Mouse (Mus musculus) cortical plate, adult 2 months (tissue): ENCODE results near the gene Ell.

ENCODE experiments used
- CTCF ChIP-seq: fragments of 200-500 bp; IDR thresholded peaks from 2 replicates; pipeline ENCODE4 v1.5.1; 2011; ENCODE audit warnings: mild to moderate bottlenecking, control low read depth, low read length; ENCODE audit not compliant: insufficient read depth; ENCODE audit errors: extremely low read depth
- POLR2A ChIP-seq: fragments of 200-500 bp; IDR thresholded peaks from 2 replicates; pipeline ENCODE4 v1.6.1; 2011; ENCODE audit warnings: mild to moderate bottlenecking, low read length, control low read depth; ENCODE audit not compliant: insufficient read depth; ENCODE audit errors: extremely low read depth

DNA sequence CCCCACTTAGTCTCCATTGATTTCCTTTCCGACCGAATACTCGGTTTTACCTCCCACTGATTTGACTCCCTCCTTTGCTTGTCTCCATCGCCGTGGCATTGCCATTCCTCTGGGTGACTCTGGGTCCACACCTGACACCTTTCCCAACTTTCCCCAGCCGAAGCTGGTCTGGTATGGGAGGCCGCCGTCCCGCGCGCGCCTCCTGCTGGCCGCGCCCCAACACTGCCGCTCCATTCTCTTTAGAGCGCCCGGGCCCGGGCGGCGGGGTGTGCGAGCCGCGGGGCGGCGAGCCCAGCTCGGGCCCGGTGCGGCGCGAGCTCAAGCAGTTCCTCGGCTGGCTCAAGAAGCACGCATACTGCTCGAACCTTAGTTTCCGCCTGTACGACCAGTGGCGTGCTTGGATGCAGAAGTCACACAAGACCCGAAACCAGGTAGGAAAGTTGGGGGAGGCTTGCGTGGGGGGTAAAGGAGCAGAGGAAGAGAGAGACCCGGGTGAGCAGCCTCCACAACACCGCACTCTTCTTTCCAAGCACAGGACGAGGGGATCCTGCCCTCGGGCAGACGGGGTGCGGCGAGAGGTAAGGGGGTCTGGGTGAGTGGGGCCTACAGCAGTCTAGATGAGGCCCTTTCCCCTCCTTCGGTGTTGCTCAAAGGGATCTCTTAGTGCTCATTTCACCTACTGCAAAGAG, 36.1 kb upstream of the Ell start:
- TF ChIP-seq POLR2A (no peak), CTCF (peak; percentile 41; the same call in 1 of the 2 replicates)
